Mouse (Mus musculus): ENCODE measurements around the gene Ube2f. TPM values are rescaled to one million over a fixed set of nuclear protein-coding genes. Genes with fewer than 3 reads are reported as not detected.

The Ube2f gene
- polyA plus RNA-seq, 2 experiments: 57.9 to 65.7 TPM

DNA sequence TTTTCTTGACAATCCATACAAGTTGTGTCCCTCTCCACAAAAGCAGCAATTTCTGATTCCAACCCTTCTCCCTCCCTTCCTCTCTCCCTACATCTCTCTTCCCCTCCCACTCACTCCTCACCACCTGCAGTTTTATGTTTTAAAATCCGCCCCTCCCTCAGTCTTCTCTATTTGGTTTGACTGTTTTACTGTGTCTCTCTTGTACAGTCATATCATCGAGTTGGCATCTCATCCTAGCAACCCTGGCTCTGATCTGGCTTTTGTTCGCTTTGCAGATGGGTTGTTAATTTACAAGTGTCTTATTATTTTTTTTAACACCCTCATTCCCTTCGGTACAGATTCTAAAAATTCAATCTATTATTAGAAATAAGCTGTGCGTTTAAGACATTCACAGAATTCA, 43.2 kb upstream of the Ube2f start:
- H3K9me3 ChIP-seq (ENCODE audit: control insufficient read depth, low read length): no peaks in the 10 kb centered on the region
- H3K36me3 ChIP-seq (ENCODE audit: control insufficient read depth, insufficient read depth, low read length): no peaks in the 10 kb centered on the region
- DNase-seq (ENCODE audit: low spot score) (no peak), ATAC-seq (ENCODE audit: low FRiP score, low read depth) (no peak)
- 59% methylated on average over 5 of the region's 5 CpGs for WGBS
- no peak overlapping the region for H3K4me3 ChIP-seq (replicated peaks; ENCODE audit: low read length)
- no peak overlapping the region for H3K27ac ChIP-seq (replicated peaks; ENCODE audit: low read depth, low read length)
- no peak overlapping the region for H3K4me2 ChIP-seq (replicated peaks; ENCODE audit: low read depth, low read length, severe bottlenecking)
- no peak for TF ChIP-seq POLR2A (IDR thresholded peaks at IDR 0.05; ENCODE audit: borderline replicate concordance, extremely low read depth, insufficient read depth, insufficient read length)
- no peak overlapping the region for H3K9ac ChIP-seq (ENCODE audit: low read depth, low read length, severe bottlenecking)
- H3K4me1 ChIP-seq (ENCODE audit: control insufficient read depth, insufficient read depth, low read length): peaks cover 3% of the 10 kb centered on the region; the same call in 1 of the 2 replicates
- no peaks in the 10 kb centered on the region for H3K27me3 ChIP-seq (ENCODE audit: control insufficient read depth, insufficient read depth, low read length)

DNA sequence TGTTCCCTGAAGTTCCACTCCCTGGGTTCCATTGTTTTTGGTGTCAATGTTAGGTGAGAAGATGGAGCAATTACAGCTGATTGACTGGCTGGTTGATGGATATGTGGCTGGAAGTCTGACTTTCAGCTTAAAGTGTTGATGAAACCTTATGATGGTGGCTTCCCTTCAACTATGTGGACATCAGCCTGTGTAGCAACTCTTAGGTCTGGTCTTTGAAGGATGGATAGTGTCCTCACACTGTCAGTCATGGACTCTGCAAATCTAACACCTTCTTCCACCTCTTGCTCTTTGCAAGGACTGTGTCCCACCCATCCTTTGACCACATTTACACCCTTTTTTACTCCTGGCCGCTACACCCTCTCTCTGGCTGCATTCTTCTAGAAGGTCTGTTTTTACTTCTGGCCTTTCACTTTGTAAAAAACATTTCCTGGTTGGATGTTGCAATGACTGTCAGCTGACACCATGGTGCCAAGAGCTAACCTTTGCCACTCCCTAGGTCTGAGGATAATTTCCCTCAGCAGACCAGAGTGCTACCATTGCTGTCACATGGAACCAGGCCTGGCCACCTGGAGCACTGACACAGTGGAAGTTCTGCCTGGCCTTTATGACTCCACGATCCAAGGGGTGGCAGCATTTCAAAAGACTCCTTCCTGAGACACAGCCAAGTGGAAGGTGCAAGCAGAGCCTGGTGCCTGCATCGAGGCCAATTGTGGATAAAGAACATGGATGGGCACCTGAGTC, 42.6 kb upstream of the Ube2f start:
- no peak overlapping the region for H3K9ac ChIP-seq (ENCODE audit: low read depth, low read length, severe bottlenecking)
- H3K27ac ChIP-seq (replicated peaks; ENCODE audit: low read depth, low read length): no peak overlapping the region
- ATAC-seq (ENCODE audit: low FRiP score, low read depth) (no peak), DNase-seq (ENCODE audit: low spot score) (no peak)
- no peaks in the 10 kb centered on the region for H3K27me3 ChIP-seq (ENCODE audit: control insufficient read depth, insufficient read depth, low read length)
- H3K9me3 ChIP-seq (ENCODE audit: control insufficient read depth, low read length): no peaks in the 10 kb centered on the region
- no peak for TF ChIP-seq POLR2A (IDR thresholded peaks at IDR 0.05; ENCODE audit: borderline replicate concordance, extremely low read depth, insufficient read depth, insufficient read length)
- no peak overlapping the region for H3K4me2 ChIP-seq (replicated peaks; ENCODE audit: low read depth, low read length, severe bottlenecking)
- WGBS: 54% methylated on average over 3 of the region's 3 CpGs
- no peak overlapping the region for H3K4me3 ChIP-seq (replicated peaks; ENCODE audit: low read length)
- peaks cover 3% of the 10 kb centered on the region; the same call in 1 of the 2 replicates for H3K4me1 ChIP-seq (ENCODE audit: control insufficient read depth, insufficient read depth, low read length)
- no peaks in the 10 kb centered on the region for H3K36me3 ChIP-seq (ENCODE audit: control insufficient read depth, insufficient read depth, low read length)

DNA sequence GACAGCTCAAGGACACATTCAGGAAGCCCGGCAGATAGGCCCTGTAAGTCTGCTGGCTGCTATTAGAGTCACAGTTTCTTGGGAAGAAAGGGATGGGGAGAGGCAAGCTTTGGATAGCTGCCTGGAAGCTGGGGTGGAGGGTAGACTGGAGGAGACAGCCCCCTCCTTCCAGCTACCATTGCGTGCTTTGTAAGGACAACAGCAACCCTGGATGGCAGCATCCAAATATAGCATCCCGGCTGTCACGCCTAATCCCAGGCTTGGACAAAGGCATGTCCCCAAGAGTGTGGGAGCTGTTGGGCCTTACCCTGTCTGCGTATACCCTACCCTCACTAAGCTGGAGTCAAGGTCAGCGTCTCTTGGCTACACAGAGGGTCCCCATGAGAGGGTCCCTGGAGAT, 40.8 kb upstream of the Ube2f start:
- Histone ChIP-seq H3K4me2 (replicated peaks; ENCODE audit: low read depth, low read length, severe bottlenecking) (no peak overlapping the region), H3K4me1 (ENCODE audit: control insufficient read depth, insufficient read depth, low read length) (peaks cover 3% of the 10 kb centered on the region; the same call in 1 of the 2 replicates), H3K27me3 (ENCODE audit: control insufficient read depth, insufficient read depth, low read length) (no peaks in the 10 kb centered on the region), H3K9me3 (ENCODE audit: control insufficient read depth, low read length) (no peaks in the 10 kb centered on the region), H3K27ac (replicated peaks; ENCODE audit: low read depth, low read length) (no peak overlapping the region), H3K36me3 (ENCODE audit: control insufficient read depth, insufficient read depth, low read length) (no peaks in the 10 kb centered on the region), H3K4me3 (replicated peaks; ENCODE audit: low read length) (no peak overlapping the region), H3K9ac (ENCODE audit: low read depth, low read length, severe bottlenecking) (no peak overlapping the region)
- DNase-seq (ENCODE audit: low spot score): peak; percentile 11
- no peak for TF ChIP-seq POLR2A (IDR thresholded peaks at IDR 0.05; ENCODE audit: borderline replicate concordance, extremely low read depth, insufficient read depth, insufficient read length)
- WGBS: 85% methylated on average over 6 of the region's 6 CpGs
- ATAC-seq (ENCODE audit: low FRiP score, low read depth): 0 out of 2 replicates have a peak, but pooled peaks have one; percentile 55

DNA sequence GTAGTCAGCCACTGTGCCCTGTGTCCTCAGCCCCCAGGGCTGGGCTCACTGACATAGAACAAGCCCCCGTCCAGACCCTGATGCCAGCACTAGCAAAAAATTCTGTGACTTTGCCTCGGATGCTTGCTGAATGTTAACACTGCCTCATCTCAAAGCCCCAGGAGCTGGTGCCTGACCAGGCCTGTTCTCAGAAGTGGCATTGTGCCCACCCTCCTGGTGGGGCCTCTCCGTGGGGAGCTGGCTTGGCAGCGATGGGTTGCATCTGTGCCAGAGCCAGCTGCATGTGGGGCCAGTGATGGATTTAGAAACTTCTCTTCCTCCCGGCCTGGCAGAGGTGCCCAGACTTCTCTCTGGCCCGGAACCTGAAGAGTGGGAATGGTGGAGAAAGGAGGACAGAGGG, 40.3 kb upstream of the Ube2f start:
- Histone ChIP-seq H3K36me3 (ENCODE audit: control insufficient read depth, insufficient read depth, low read length) (no peaks in the 10 kb centered on the region), H3K4me2 (replicated peaks; ENCODE audit: low read depth, low read length, severe bottlenecking) (no peak overlapping the region), H3K4me1 (ENCODE audit: control insufficient read depth, insufficient read depth, low read length) (peaks cover 3% of the 10 kb centered on the region; the same call in 1 of the 2 replicates), H3K9me3 (ENCODE audit: control insufficient read depth, low read length) (no peaks in the 10 kb centered on the region), H3K27me3 (ENCODE audit: control insufficient read depth, insufficient read depth, low read length) (no peaks in the 10 kb centered on the region), H3K9ac (ENCODE audit: low read depth, low read length, severe bottlenecking) (no peak overlapping the region), H3K27ac (replicated peaks; ENCODE audit: low read depth, low read length) (no peak overlapping the region), H3K4me3 (replicated peaks; ENCODE audit: low read length) (no peak overlapping the region)
- DNase-seq (ENCODE audit: low spot score) (no peak), ATAC-seq (ENCODE audit: low FRiP score, low read depth) (0 out of 2 replicates have a peak, but pooled peaks have one; percentile 23)
- WGBS: 64% methylated on average over 6 of the region's 6 CpGs
- TF ChIP-seq POLR2A (IDR thresholded peaks at IDR 0.05; ENCODE audit: borderline replicate concordance, extremely low read depth, insufficient read depth, insufficient read length): no peak

DNA sequence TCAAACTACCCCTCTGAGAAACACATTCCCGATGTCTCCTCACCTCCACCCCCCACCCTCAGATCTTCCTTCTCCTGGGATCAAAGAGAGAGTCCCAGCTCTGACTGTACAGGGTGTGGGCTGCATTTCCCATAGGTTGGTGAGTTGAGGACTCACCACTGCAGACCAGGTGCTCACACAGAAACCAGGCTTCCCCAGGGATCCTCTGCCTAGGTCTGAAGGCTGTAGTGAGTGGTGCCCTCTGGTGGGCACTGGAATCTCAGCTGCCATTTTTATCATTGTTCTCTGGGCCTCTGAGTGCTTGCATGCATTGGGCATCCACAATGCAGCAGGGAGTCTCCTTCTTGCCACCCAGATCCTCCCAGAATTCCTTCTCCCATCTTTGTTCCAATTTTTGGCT, 39.0 kb upstream of the Ube2f start:
- Histone ChIP-seq H3K4me3 (replicated peaks; ENCODE audit: low read length) (no peak overlapping the region), H3K27me3 (ENCODE audit: control insufficient read depth, insufficient read depth, low read length) (no peaks in the 10 kb centered on the region), H3K9me3 (ENCODE audit: control insufficient read depth, low read length) (no peaks in the 10 kb centered on the region), H3K36me3 (ENCODE audit: control insufficient read depth, insufficient read depth, low read length) (no peaks in the 10 kb centered on the region), H3K4me1 (ENCODE audit: control insufficient read depth, insufficient read depth, low read length) (peaks cover 3% of the 10 kb centered on the region; the same call in 1 of the 2 replicates), H3K27ac (replicated peaks; ENCODE audit: low read depth, low read length) (no peak overlapping the region), H3K9ac (ENCODE audit: low read depth, low read length, severe bottlenecking) (no peak overlapping the region), H3K4me2 (replicated peaks; ENCODE audit: low read depth, low read length, severe bottlenecking) (no peak overlapping the region)
- no peak for TF ChIP-seq POLR2A (IDR thresholded peaks at IDR 0.05; ENCODE audit: borderline replicate concordance, extremely low read depth, insufficient read depth, insufficient read length)
- peak; percentile 61 for DNase-seq (ENCODE audit: low spot score)
- 63% methylated on average over 1 of the region's 1 CpGs for WGBS
- no peak for ATAC-seq (ENCODE audit: low FRiP score, low read depth)

All from limb, embryonic 14.5 days (tissue).